Mouse (Mus musculus) thymus, adult 2 months (tissue): ENCODE data around the gene Bax.

ENCODE experiments used
- CTCF ChIP-seq: fragments of 200-500 bp; IDR thresholded peaks from 2 replicates; pipeline ENCODE4 v1.5.1; 2012; ENCODE audit warnings: mild to moderate bottlenecking, control low read depth, low read length, moderate library complexity, borderline replicate concordance; ENCODE audit not compliant: control insufficient read depth, poor library complexity, insufficient read depth; ENCODE audit errors: extremely low read depth
- POLR2A ChIP-seq: fragments of 200-500 bp; IDR thresholded peaks from 2 replicates; pipeline ENCODE4 v1.6.1; 2012; ENCODE audit warnings: mild to moderate bottlenecking, low read length, control low read depth, moderate library complexity; ENCODE audit not compliant: control insufficient read depth, poor library complexity, insufficient read depth; ENCODE audit errors: extremely low read depth

- no peak for TF ChIP-seq CTCF
- no peak for TF ChIP-seq POLR2A
Observed at GRCm38 (mm10) chr7:45482166-45482565, 15.5 kb upstream of the Bax start.
